Mouse (Mus musculus): Measurements from ENCODE around the gene Mvp.

Gene Mvp

GRCm38 (mm10) chr7:127013385-127013784, 1.0 kb downstream of the Mvp start:
- CTCF ChIA-PET = interaction anchor here in 2 of 4 experiments (0.6 to 1.1 kb wide), 2 partner anchors 168 to 615 kb away, joined by 4 to 18 read pairs; no protein-coding TSS in a partner anchor
- POLR2A ChIA-PET = interaction anchor here (0.7 to 13.6 kb wide), 17 partner anchors 7 to 214 kb away, joined by 3 to 280 read pairs (median 6); partner anchors contain the start of genes Maz (in 4 of the 4), Cdiptos (in 1 of the 4), Kif22 (in 1 of the 4) and Prrt2 (in 1 of the 4)

- ChIA-PET POLR2A (interaction anchor here (0.8 to 13.6 kb wide), 16 partner anchors 7 to 213 kb away, joined by 3 to 280 read pairs (median 6); partner anchors contain the start of genes Maz (in 3 of the 4), Cdiptos (in 1 of the 4), Kif22 (in 1 of the 4) and Prrt2 (in 1 of the 4)), CTCF (interaction anchor here in 3 of 4 experiments (0.5 to 1.1 kb wide), 3 partner anchors 159 to 615 kb away, joined by 3 to 18 read pairs (median 4); no protein-coding TSS in a partner anchor)
Observed at GRCm38 (mm10) chr7:127012845-127013244, 1.6 kb downstream of the Mvp start.

GRCm38 (mm10) chr7:127012374-127012773, 2.0 kb downstream of the Mvp start:
- ChIA-PET CTCF (interaction anchor here in 2 of 4 experiments (0.5 to 1.3 kb wide), 3 partner anchors 106 to 169 kb away, joined by 3 to 4 read pairs (median 3); no protein-coding TSS in a partner anchor), POLR2A (interaction anchor here (0.6 to 13.6 kb wide), 14 partner anchors 9 to 1541 kb away, joined by 3 to 280 read pairs (median 6); partner anchors contain the start of genes Maz (in 3 of the 4), Kif22 (in 2 of the 4), Prrt2 (in 2 of the 4) and Cdiptos (in 1 of the 4))

- CTCF ChIA-PET = interaction anchor here in 1 of 4 experiments (1.3 kb wide), 1 partner anchor 106 kb away, joined by 3 read pairs; no protein-coding TSS in a partner anchor
Observed at GRCm38 (mm10) chr7:127011717-127012116, 2.7 kb downstream of the Mvp start.

GRCm38 (mm10) chr7:127011051-127011450, 3.4 kb downstream of the Mvp start:
- ChIA-PET POLR2A (interaction anchor here in 3 of 4 experiments (0.6 to 13.6 kb wide), 11 partner anchors 10 to 218 kb away, joined by 3 to 280 read pairs (median 4); partner anchors contain the start of genes Maz (in 2 of the 3), Prrt2 (in 2 of the 3), Gm42742 (in 1 of the 3) and Taok2 (in 1 of the 3)), CTCF (interaction anchor here in 1 of 4 experiments (1.3 kb wide), 1 partner anchor 107 kb away, joined by 3 read pairs; no protein-coding TSS in a partner anchor)

More at GRCm38 (mm10) chr7:127011717-127012116, 2.7 kb downstream of the Mvp start:
- POLR2A ChIA-PET = interaction anchor here in 3 of 4 experiments (0.6 to 13.6 kb wide), 13 partner anchors 10 to 1542 kb away, joined by 3 to 280 read pairs (median 4); partner anchors contain the start of genes Kif22 (in 2 of the 3), Maz (in 2 of the 3), Prrt2 (in 2 of the 3) and Gm42742 (in 1 of the 3)

DNA sequence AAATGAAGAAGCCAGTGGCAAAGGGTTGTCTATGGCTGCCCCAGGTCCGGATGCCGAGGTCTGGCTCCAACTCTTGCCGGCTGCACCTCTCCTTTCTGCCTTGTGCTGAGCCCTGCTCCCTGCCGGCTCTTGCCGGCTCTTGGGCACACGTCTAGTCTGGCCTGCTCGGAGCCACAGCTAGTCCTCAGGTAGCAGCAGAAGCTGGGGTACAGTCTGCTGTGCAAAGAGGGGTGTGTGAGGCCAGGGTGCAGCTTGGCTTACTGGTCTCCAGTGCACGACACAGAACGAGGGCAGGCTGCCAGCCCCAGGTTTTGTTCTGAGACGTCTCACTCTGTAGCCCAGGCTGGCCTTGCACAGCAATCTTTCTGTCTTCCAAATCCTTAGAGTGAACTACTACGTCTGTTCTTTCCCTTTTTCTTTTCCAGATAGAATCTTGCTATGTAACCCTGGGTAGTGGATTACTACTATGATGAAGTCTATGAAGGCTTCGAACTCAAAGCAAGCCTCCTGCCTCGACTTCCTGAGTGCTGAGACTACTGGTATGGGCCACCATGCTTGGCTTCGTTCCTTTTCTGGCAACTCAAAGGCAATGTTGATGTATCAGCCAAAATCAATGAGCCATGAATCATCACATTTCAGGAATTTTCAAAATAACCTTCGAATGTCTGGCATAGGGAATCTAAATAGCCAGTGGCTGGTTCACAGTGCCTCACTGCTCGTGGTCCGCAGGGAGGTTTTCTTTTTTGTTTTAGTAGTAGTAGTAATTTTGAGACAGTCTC, 4.9 kb downstream of the Mvp start:
- ChIA-PET CTCF (interaction anchor here in 2 of 4 experiments (0.7 to 1.3 kb wide), 4 partner anchors 7 to 95 kb away, joined by 3 to 6 read pairs (median 3); partner anchors contain the start of genes Gm42742 (in 1 of the 2), Pagr1b (in 1 of the 2) and Prrt2 (in 1 of the 2)), POLR2A (interaction anchor here in 3 of 4 experiments (0.5 to 13.6 kb wide), 13 partner anchors 8 to 232 kb away, joined by 3 to 280 read pairs (median 4); partner anchors contain the start of genes Maz (in 2 of the 3), Pagr1a (in 2 of the 3), Prrt2 (in 2 of the 3) and Gm42742 (in 1 of the 3))

DNA sequence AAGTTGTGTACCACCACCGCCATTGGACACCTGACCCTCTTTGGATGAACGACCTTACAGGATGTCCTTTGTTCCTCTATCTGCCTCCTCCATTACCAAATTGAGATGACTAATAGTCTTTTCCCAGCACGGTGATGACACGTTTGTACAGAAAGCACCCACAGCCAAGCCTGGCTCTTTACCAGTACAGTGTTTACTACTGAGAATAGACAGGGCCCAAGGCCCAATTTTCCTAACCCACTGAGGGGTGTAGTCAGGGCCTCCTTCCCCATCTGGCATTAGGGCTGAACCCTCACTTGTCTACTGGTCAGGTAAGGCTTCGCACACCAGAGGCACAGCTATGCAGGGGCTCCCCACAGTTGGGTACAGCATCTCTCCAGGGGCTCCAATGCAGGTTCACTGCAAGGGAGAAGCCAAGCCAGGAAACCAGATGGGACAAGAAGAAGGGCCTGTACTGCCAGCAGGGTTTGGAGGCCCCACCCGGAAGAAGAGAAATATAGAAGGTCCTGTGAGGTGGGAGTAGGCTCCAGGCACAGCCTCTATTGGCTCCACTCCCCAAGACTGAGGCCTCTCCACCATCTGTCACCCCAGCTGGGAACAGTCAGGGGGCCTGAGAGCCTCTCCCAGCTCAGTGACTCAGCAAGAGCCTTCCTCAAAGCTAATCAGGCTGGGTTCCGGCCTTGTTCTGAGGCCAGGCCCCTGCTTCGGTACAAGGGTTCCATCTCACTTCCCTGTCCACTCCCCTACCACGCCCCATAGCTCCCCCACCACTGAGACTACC, 6.0 kb downstream of the Mvp start:
- POLR2A ChIA-PET = interaction anchor here in 3 of 4 experiments (0.7 to 13.6 kb wide), 16 partner anchors 8 to 209 kb away, joined by 3 to 280 read pairs (median 4); partner anchors contain the start of genes Pagr1a (in 3 of the 3), Maz (in 2 of the 3), Pagr1b (in 2 of the 3) and Hirip3 (in 1 of the 3)
- CTCF ChIA-PET = interaction anchor here in 2 of 4 experiments (0.7 to 1.9 kb wide), 6 partner anchors 8 to 96 kb away, joined by 3 to 7 read pairs (median 4); partner anchors contain the start of genes Pagr1a (in 2 of the 2), Gm42742 (in 1 of the 2), Pagr1b (in 1 of the 2) and Prrt2 (in 1 of the 2)

DNA sequence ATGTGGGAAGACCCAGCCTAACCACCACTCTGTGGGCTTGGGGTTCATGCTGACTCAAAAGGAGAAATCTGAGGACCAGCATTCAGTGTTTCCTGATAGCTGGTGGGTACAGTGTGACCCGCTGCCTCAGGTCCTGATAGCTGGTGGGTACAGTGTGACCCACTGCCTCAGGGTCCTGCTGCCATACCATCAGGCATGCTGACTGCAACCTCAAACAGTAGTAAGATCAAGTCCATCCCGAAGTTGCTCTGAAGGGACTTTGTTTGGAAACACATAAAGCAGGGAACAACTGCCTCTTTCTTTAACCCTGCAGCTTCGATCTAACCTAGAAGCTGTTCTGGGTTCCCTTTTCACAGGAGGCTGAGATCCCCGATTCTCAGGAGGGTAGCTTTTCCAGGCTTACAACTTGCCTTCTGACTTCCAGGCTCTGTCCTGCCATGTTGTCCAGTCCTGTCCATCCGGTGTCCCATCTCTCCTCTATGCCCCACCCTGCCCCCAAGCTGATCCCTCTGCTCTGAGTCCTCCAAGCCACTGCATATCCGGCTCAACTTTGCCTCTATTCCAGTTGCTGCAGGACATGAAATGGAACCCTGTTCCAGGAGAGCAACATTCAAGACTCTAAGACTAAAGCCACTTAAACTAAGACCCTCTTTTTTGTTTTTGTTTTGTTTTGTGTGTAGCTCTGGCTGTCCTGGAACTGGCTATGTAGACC, 7.0 kb downstream of the Mvp start:
- ChIA-PET POLR2A (interaction anchor here in 3 of 4 experiments (0.7 to 13.6 kb wide), 12 partner anchors 9 to 175 kb away, joined by 3 to 280 read pairs (median 4); partner anchors contain the start of genes Maz (in 3 of the 3), Pagr1a (in 2 of the 3), Pagr1b (in 2 of the 3) and Prrt2 (in 1 of the 3)), CTCF (interaction anchor here in 2 of 4 experiments (0.6 to 1.9 kb wide), 3 partner anchors 9 to 83 kb away, joined by 3 to 7 read pairs (median 4); partner anchors contain the start of genes Pagr1a (in 2 of the 2) and Pagr1b (in 1 of the 2))

GRCm38 (mm10) chr7:127004122-127004875, 10.1 kb downstream of the Mvp start:
- ChIA-PET POLR2A (interaction anchor here in 3 of 4 experiments (0.6 to 1.7 kb wide), 7 partner anchors 11 to 27 kb away, joined by 3 to 7 read pairs (median 3); partner anchors contain the start of genes Maz (in 3 of the 3) and Pagr1a (in 1 of the 3)), CTCF (interaction anchor here in 2 of 4 experiments (0.9 to 1.9 kb wide), 2 partner anchors 13 to 176 kb away, joined by 4 to 7 read pairs; partner anchors contain the start of genes Pagr1a (in 1 of the 2) and Pagr1b (in 1 of the 2))

DNA sequence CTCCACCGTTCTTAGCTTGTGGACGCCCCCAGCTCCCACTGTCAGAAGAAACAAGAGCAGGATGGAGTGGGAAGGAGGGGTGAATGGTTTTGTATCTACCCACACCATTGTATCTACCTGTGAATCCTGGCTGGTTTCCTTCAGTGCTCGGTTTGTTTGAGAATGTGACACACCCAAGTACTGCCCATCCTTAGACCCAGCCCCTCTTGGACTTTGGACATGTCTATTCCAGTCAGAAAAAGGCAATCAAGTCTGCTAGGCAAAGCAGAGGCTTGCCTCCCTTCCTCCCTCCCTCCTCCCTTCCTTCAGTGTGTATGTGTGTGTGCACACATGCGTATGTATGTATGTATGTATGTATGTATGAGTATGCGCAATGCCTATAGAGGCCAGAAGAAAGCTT, 10.8 kb downstream of the Mvp start:
- ChIA-PET CTCF (interaction anchor here in 1 of 4 experiments (1.9 kb wide), 1 partner anchor 13 kb away, joined by 7 read pairs; the partner anchor contains the start of genes Pagr1a and Pagr1b), POLR2A (interaction anchor here in 3 of 4 experiments (0.6 to 1.7 kb wide), 11 partner anchors 9 to 64 kb away, joined by 3 to 7 read pairs (median 3); partner anchors contain the start of genes Maz (in 3 of the 3), Pagr1a (in 2 of the 3) and Mvp (in 1 of the 3))

GRCm38 (mm10) chr7:126999568-126999967, 14.9 kb downstream of the Mvp start:
- CTCF ChIA-PET = interaction anchor here in 1 of 4 experiments (0.6 to 1.1 kb wide), 2 partner anchors 9 to 180 kb away, joined by 3 to 6 read pairs; no protein-coding TSS in a partner anchor
- POLR2A ChIA-PET = interaction anchor here in 3 of 4 experiments (0.9 to 1.8 kb wide), 7 partner anchors 14 to 168 kb away, joined by 3 to 5 read pairs (median 3); partner anchors contain the start of genes 4930451I11Rik (in 1 of the 3), Pagr1a (in 1 of the 3), Pagr1b (in 1 of the 3) and Prrt2 (in 1 of the 3)

DNA sequence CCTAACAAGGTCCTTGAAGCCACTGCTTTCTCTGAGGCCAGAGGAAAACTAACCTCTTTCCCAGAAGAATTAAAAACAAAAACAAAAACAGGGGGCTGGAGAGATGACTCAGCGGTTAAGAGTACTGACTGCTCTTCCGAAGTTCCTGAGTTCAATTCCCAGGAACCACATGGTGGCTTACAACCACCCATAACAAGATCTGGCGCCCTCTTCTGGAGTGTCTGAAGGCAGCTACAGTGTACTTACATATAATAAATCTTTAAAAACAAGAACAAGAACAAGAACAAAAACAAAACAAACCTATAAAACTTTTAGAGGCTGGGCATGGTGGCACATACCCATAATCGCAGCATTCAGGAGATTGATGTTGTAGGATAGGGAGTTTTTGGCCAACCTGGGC, 18.0 kb downstream of the Mvp start:
- CTCF ChIA-PET = interaction anchor here in 1 of 4 experiments (1.0 to 1.1 kb wide), 2 partner anchors 21 to 27 kb away, joined by 3 to 4 read pairs; partner anchors contain the start of gene Pagr1a
- POLR2A ChIA-PET = interaction anchor here in 1 of 4 experiments (0.6 to 1.3 kb wide), 2 partner anchors 9 to 18 kb away, joined by 3 to 4 read pairs; partner anchors contain the start of gene Mvp

GRCm38 (mm10) chr7:126988816-126989215, 25.6 kb downstream of the Mvp start:
- POLR2A ChIA-PET = interaction anchor here in 3 of 4 experiments (0.5 to 2.2 kb wide), 28 partner anchors 9 to 253 kb away, joined by 3 to 11 read pairs (median 4); partner anchors contain the start of genes Pagr1a (in 2 of the 3), Ino80e (in 1 of the 3), Maz (in 1 of the 3) and Pagr1b (in 1 of the 3)
- CTCF ChIA-PET = interaction anchor here in 2 of 4 experiments (1.3 to 2.0 kb wide), 4 partner anchors 12 to 168 kb away, joined by 3 to 8 read pairs (median 5); partner anchors contain the start of genes Pagr1a (in 1 of the 2) and Pagr1b (in 1 of the 2)

GRCm38 (mm10) chr7:126986319-126986718, 28.1 kb downstream of the Mvp start:
- ChIA-PET CTCF (interaction anchor here in 1 of 4 experiments (0.9 to 1.3 kb wide), 2 partner anchors 31 to 118 kb away, joined by 3 to 4 read pairs; partner anchors contain the start of genes Pagr1a and Pagr1b), POLR2A (interaction anchor here in 3 of 4 experiments (0.5 to 1.8 kb wide), 8 partner anchors 10 to 414 kb away, joined by 3 to 5 read pairs (median 3); partner anchors contain the start of genes Asphd1 (in 1 of the 3), Maz (in 1 of the 3) and Sez6l2 (in 1 of the 3))
